Mouse (Mus musculus): ENCODE results near the gene Tab3. TPM values are rescaled to one million over a fixed set of nuclear protein-coding genes. Genes with fewer than 3 reads are reported as not detected.

Tab3 gene
- total RNA-seq, 2 experiments from 2014 or later, result 16.7 to 18.8 TPM

DNA sequence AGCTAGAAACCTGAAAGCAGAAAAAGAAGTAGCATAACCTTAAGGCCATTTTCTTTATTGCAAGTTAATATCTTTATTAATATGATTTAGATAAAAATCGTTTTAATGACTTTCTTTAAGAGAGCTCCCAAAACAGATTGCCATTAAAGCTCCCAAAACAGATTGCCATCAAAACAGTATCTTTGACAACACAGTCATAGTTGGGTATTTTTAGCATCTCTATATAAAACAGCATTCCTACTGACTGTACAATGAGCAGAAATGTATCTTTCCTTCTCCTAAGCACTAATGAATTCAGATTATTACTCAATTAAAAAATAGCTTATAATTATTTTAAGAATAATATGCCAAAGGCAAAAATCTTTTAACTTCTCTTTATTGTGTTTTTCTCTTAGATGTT lies 108.3 kb downstream of the Tab3 start:
- TF ChIP-seq CTCF (conservative IDR thresholded peaks at IDR 0.05), result no peak
- H3K4me3 ChIP-seq, result no peak overlapping the region
- H3K27ac ChIP-seq, result no peak overlapping the region
- no peak for DNase-seq (ENCODE audit: low spot score in 2 of 2)

DNA sequence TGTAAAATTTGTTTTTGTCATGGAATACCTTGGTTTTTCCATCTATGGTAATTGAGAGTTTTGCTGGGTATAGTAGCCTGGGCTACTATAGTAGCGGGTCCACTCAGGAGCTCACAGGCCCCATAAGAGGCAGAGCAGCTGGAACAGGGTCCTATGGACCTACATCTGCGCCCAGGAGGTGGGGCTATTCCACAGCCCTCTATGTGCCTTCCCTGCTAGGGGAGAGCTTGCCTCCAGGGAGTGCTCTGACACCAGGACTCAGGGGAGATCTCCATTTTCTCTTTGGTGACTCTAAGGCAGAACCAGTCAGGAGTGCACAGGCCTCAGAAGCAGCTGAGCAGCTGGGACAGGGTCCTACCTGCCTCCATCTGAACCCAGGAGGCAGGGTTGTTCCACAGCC lies 109.9 kb downstream of the Tab3 start:
- TF ChIP-seq CTCF (conservative IDR thresholded peaks at IDR 0.05), result no peak
- DNase-seq (ENCODE audit: low spot score in 2 of 2), result no peak
- H3K4me3 ChIP-seq, result no peak overlapping the region
- H3K27ac ChIP-seq, result no peak overlapping the region

Small RNAs within 50 kb of the gene (microRNA-seq; reads per million reads assigned to microRNA genes)
- 0 reads per million in 2 experiments for gene Gm44378

Other genes starting within 250 kb of the Tab3 start
- 10 to 100 TPM; 29.6 to 31.3 TPM for gene Gk, start 202.8 kb downstream of the Tab3 start, total RNA-seq (2021)

Data from layer of hippocampus, adult 2 months (tissue).